Mouse (Mus musculus): Measurements from ENCODE around the gene Rasgrp2.

GRCm38 (mm10) chr19:6449841-6450240 lies 50.7 kb downstream of the Rasgrp2 start:
- no peak for TF ChIP-seq CHD2 (IDR thresholded peaks at IDR 0.05; ENCODE audit: low read depth, low read length)
- TF ChIP-seq MAFK (IDR thresholded peaks at IDR 0.05; ENCODE audit: insufficient read depth, low read depth, low read length) = no peak
